ENCODE assay signal across 12 mouse cellular contexts in genomic region chr4:152246011-152246410, GRCm38 (mm10). TPM values are rescaled to one million over a fixed set of nuclear protein-coding genes. Genes with fewer than 3 reads are reported as not detected.
DNase-seq lines count a peak whose midpoint lies in the region; ATAC-seq and TF ChIP-seq lines count a peak whose summit lies in the region.
"Had no signal": no experiment of that assay in that cellular context is flagged by ENCODE, and none has a peak within 500 bp of the region (broad histone marks: within the 10 kb centered on the region; RNA-seq: fewer than 3 reads in every experiment).

No protein-coding gene starts in this region.

- TF ChIP-seq POLR2A in cortical plate, adult 2 months (IDR thresholded peaks at IDR 0.05; ENCODE audit: extremely low read depth, insufficient read depth, low read length) = no peak

- no peaks in the 10 kb centered on the region for H3K27me3 ChIP-seq in heart, embryonic 16.5 days (ENCODE audit: control insufficient read depth, insufficient read depth, low read length)
- H3K27me3 ChIP-seq in neural tube, embryonic 15.5 days (replicated peaks) = no peaks in the 10 kb centered on the region
- no peaks in the 10 kb centered on the region for H3K27me3 ChIP-seq in midbrain, embryonic 14.5 days (ENCODE audit: control insufficient read depth, insufficient read depth, low read length)
- no peaks in the 10 kb centered on the region for H3K27me3 ChIP-seq in liver, embryonic 12.5 days (replicated peaks)

- 0 out of 2 replicates have a peak, but pooled peaks cover 3% of the 10 kb centered on the region for H3K36me3 ChIP-seq in heart, embryonic 16.5 days (ENCODE audit: control insufficient read depth, insufficient read depth)
- H3K36me3 ChIP-seq in neural tube, embryonic 15.5 days = peaks cover 12% of the 10 kb centered on the region
- H3K36me3 ChIP-seq in midbrain, embryonic 14.5 days (ENCODE audit: control insufficient read depth, insufficient read depth, low read length) = 0 out of 2 replicates have a peak, but pooled peaks cover 11% of the 10 kb centered on the region
- H3K36me3 ChIP-seq in liver, embryonic 12.5 days = peaks cover 6% of the 10 kb centered on the region; the same call in 1 of the 2 replicates

- peak overlapping the region; percentile 2 for H3K9ac ChIP-seq in heart, embryonic 16.5 days (ENCODE audit: low read length)
- no peak overlapping the region for H3K9ac ChIP-seq in neural tube, embryonic 15.5 days (replicated peaks)
- H3K9ac ChIP-seq in midbrain, embryonic 14.5 days (replicated peaks; ENCODE audit: low read length) = no peak overlapping the region
- H3K9ac ChIP-seq in liver, embryonic 12.5 days = no peak overlapping the region

- H3K4me3 ChIP-seq in cortical plate, adult 2 months (ENCODE audit: insufficient read depth, low read length) = no peak overlapping the region
- no peak overlapping the region for H3K4me3 ChIP-seq in heart, embryonic 16.5 days (ENCODE audit: low read length)
- no peak overlapping the region for H3K4me3 ChIP-seq in neural tube, embryonic 15.5 days (replicated peaks)
- H3K4me3 ChIP-seq in midbrain, embryonic 14.5 days (replicated peaks; ENCODE audit: low read depth, low read length) = no peak overlapping the region
- H3K4me3 ChIP-seq in liver, embryonic 12.5 days = no peak overlapping the region

- DNase-seq in gastrocnemius, postnatal 25 days = peak; percentile 48
- no peak for DNase-seq in gastrocnemius, postnatal 10 days
- no peak for DNase-seq in midbrain, embryonic 14.5 days
- DNase-seq in kidney, adult 9 months = no peak

- H3K4me2 ChIP-seq in heart, embryonic 16.5 days (ENCODE audit: low read depth, low read length) = no peak overlapping the region
- H3K4me2 ChIP-seq in neural tube, embryonic 15.5 days = no peak overlapping the region
- no peak overlapping the region for H3K4me2 ChIP-seq in midbrain, embryonic 14.5 days (ENCODE audit: low read length)
- no peak overlapping the region for H3K4me2 ChIP-seq in liver, embryonic 12.5 days
- H3K4me2 ChIP-seq: liver, embryonic 11.5 days had no signal

- peaks cover 23% of the 10 kb centered on the region for H3K4me1 ChIP-seq in cortical plate, adult 2 months (ENCODE audit: control insufficient read depth, insufficient read depth, low read length)
- H3K4me1 ChIP-seq in heart, embryonic 16.5 days (ENCODE audit: control insufficient read depth, insufficient read depth, low read length) = peaks cover 41% of the 10 kb centered on the region
- peaks cover 25% of the 10 kb centered on the region for H3K4me1 ChIP-seq in neural tube, embryonic 15.5 days
- H3K4me1 ChIP-seq in midbrain, embryonic 14.5 days (ENCODE audit: control insufficient read depth, insufficient read depth, low read length) = no peaks in the 10 kb centered on the region
- peaks cover 14% of the 10 kb centered on the region; the same call in 1 of the 2 replicates for H3K4me1 ChIP-seq in liver, embryonic 12.5 days

- no peak for TF ChIP-seq CTCF in cortical plate, adult 2 months (IDR thresholded peaks at IDR 0.05; ENCODE audit: extremely low read depth, insufficient read depth, low read length)

- ATAC-seq in heart, embryonic 16.5 days (replicated peaks; ENCODE audit: extremely low read depth, insufficient read depth, low FRiP score) = peak; percentile 86
- no peak for ATAC-seq in neural tube, embryonic 15.5 days (ENCODE audit: low FRiP score)
- ATAC-seq in midbrain, embryonic 14.5 days (ENCODE audit: low FRiP score, low TSS enrichment) = no peak
- no peak for ATAC-seq in liver, embryonic 12.5 days

- H3K27ac ChIP-seq in cortical plate, adult 2 months (ENCODE audit: insufficient read depth, low read length) = 0 out of 2 replicates have a peak overlapping the region, but pooled peaks have one; percentile 27
- H3K27ac ChIP-seq in heart, embryonic 16.5 days (ENCODE audit: low read length) = peak overlapping the region; percentile 94
- peak overlapping the region; percentile 42 for H3K27ac ChIP-seq in neural tube, embryonic 15.5 days (replicated peaks)
- no peak overlapping the region for H3K27ac ChIP-seq in midbrain, embryonic 14.5 days (replicated peaks; ENCODE audit: low read depth, low read length)
- no peak overlapping the region for H3K27ac ChIP-seq in liver, embryonic 12.5 days
- H3K27ac ChIP-seq: stomach, postnatal 0 days had no signal

- H3K9me3 ChIP-seq in heart, embryonic 16.5 days (replicated peaks; ENCODE audit: control insufficient read depth, low read length) = no peaks in the 10 kb centered on the region
- H3K9me3 ChIP-seq in neural tube, embryonic 15.5 days (replicated peaks) = no peaks in the 10 kb centered on the region
- no peaks in the 10 kb centered on the region for H3K9me3 ChIP-seq in midbrain, embryonic 14.5 days (ENCODE audit: control insufficient read depth, low read length)
- no peaks in the 10 kb centered on the region for H3K9me3 ChIP-seq in liver, embryonic 12.5 days (replicated peaks)

- WGBS in heart, embryonic 16.5 days = 47% methylated on average over 6 of the region's 6 CpGs
- WGBS in neural tube, embryonic 15.5 days = 51% methylated on average over 6 of the region's 6 CpGs
- 88% methylated on average over 6 of the region's 6 CpGs for WGBS in midbrain, embryonic 14.5 days
- WGBS in liver, embryonic 12.5 days (ENCODE audit: insufficient replicate concordance) = 71% methylated on average over 6 of the region's 6 CpGs

RNA-seq across cellular contexts. Expression of gene Gpr153, which starts 28.0 kb away (rescaled TPM):
- 10 to 100 TPM in 1 of 2 experiments, 1 to 10 TPM in 1; 9.9 to 11.0 TPM for total RNA-seq in gastrocnemius, postnatal 25 days (2021)
- total RNA-seq in gastrocnemius, postnatal 10 days (2021) = 10 to 100 TPM; 25.1 to 32.2 TPM
- 24.0 and 25.9 TPM in 2 replicates for polyA plus RNA-seq in cortical plate, adult 2 months (2012; rRNA removed)
- polyA plus RNA-seq in heart, embryonic 16.5 days (2015; fragmentation: Nextera tagmentation; extraction: Ambion mirVana) = 8.4 and 10.4 TPM in 2 replicates
- polyA plus RNA-seq in neural tube, embryonic 15.5 days (2015; fragmentation: Nextera tagmentation; extraction: Ambion mirVana) = 17.7 and 20.8 TPM in 2 replicates
- polyA plus RNA-seq in midbrain, embryonic 14.5 days (2014; fragmentation: Nextera tagmentation; extraction: Ambion mirVana) = 14.0 and 15.2 TPM in 2 replicates
- 2.1 and 2.4 TPM in 2 replicates for polyA plus RNA-seq in liver, embryonic 12.5 days (2016; fragmentation: Nextera tagmentation; extraction: Ambion mirVana)

RNA-seq across cellular contexts. Expression of gene Hes3, which starts 45.5 kb away (rescaled TPM):
- not detected for total RNA-seq in gastrocnemius, postnatal 25 days (2021)
- total RNA-seq in gastrocnemius, postnatal 10 days (2021) = not detected
- 1.1 and 1.2 TPM in 2 replicates for polyA plus RNA-seq in cortical plate, adult 2 months (2012; rRNA removed)
- not detected in 2 replicates for polyA plus RNA-seq in heart, embryonic 16.5 days (2015; fragmentation: Nextera tagmentation; extraction: Ambion mirVana)
- 0.19 and 0.29 TPM in 2 replicates for polyA plus RNA-seq in neural tube, embryonic 15.5 days (2015; fragmentation: Nextera tagmentation; extraction: Ambion mirVana)
- 0.39 and 1.2 TPM in 2 replicates for polyA plus RNA-seq in midbrain, embryonic 14.5 days (2014; fragmentation: Nextera tagmentation; extraction: Ambion mirVana)
- polyA plus RNA-seq in liver, embryonic 12.5 days (2016; fragmentation: Nextera tagmentation; extraction: Ambion mirVana) = not detected in 2 replicates
- total RNA-seq: neutrophil, adult 5-6 weeks had no signal
- polyA plus RNA-seq: kidney, embryonic 14.5 days; liver, embryonic 11.5 days; stomach, postnatal 0 days had no signal

RNA-seq across cellular contexts. Expression of gene Icmt, which starts 51.0 kb away (rescaled TPM):
- 10 to 100 TPM; 16.5 to 16.8 TPM for total RNA-seq in gastrocnemius, postnatal 25 days (2021)
- 10 to 100 TPM; 17.3 to 19.1 TPM for total RNA-seq in gastrocnemius, postnatal 10 days (2021)
- 32.9 and 35.2 TPM in 2 replicates for polyA plus RNA-seq in cortical plate, adult 2 months (2012; rRNA removed)
- polyA plus RNA-seq in heart, embryonic 16.5 days (2015; fragmentation: Nextera tagmentation; extraction: Ambion mirVana) = 19.3 and 23.3 TPM in 2 replicates
- polyA plus RNA-seq in neural tube, embryonic 15.5 days (2015; fragmentation: Nextera tagmentation; extraction: Ambion mirVana) = 20.0 and 21.1 TPM in 2 replicates
- 14.9 and 23.7 TPM in 2 replicates for polyA plus RNA-seq in midbrain, embryonic 14.5 days (2014; fragmentation: Nextera tagmentation; extraction: Ambion mirVana)
- 11.8 and 14.4 TPM in 2 replicates for polyA plus RNA-seq in liver, embryonic 12.5 days (2016; fragmentation: Nextera tagmentation; extraction: Ambion mirVana)

Comparison
In these comparisons a context has a peak if more than half of its experiments do, and no peak if none do; other contexts are left out.
1. H3K27ac ChIP-seq: peak in cortical plate, adult 2 months (single experiment), heart, embryonic 16.5 days (single experiment) and neural tube, embryonic 15.5 days (single experiment); none in midbrain, embryonic 14.5 days (single experiment) and liver, embryonic 12.5 days (single experiment).